Mouse (Mus musculus) lung, postnatal 25 days (tissue): ENCODE measurements around the gene BC048671.

Source experiments
- DNase-seq: peaks from one replicate; pipeline ENCODE4 v3.0.0; 2022; ENCODE audit warnings: low spot score

BC048671 gene

DNA sequence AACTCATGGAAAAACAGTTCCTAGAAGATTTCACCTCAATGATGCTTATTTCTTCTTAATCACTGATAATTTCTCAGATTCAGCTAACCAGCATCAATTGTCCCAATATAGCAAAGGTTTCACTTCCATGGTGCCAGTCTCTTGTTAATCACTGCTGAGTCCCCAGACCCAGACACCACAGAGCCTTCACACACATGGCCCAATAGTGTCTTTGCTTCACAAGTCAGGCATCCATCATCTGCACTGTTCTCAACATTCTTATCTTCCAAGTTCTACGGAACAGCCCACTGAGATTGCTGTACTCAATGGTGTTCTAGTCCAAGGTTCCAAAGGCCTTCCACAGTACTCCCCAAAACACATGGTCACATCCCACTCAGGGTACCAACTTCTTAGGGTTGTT lies at the start of gene BC048671:
Gene BC048671 (plus strand): TSS at position 301 of the 400 bp plus-strand sequence.
- DNase-seq: no peak

DNA sequence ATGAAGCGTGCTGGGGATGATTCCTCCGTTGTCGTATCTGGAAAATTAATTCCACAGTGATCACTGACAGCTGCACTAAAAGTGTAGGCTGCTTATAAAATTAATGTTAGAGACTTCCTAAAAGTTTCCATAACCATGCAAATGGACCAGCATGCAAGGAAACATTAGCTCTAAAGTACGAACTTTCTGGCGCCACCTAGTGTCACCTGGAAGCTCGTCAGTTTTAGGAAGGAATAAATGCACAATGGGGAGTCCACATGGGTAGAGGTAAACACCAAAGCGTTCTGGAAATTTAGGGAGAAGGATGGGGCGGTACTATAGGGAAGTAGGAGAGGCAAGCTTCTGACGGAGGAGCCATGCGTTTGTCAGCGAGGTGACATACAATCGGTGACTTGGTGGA lies 12.8 kb upstream of the BC048671 start:
- DNase-seq: no peak

DNA sequence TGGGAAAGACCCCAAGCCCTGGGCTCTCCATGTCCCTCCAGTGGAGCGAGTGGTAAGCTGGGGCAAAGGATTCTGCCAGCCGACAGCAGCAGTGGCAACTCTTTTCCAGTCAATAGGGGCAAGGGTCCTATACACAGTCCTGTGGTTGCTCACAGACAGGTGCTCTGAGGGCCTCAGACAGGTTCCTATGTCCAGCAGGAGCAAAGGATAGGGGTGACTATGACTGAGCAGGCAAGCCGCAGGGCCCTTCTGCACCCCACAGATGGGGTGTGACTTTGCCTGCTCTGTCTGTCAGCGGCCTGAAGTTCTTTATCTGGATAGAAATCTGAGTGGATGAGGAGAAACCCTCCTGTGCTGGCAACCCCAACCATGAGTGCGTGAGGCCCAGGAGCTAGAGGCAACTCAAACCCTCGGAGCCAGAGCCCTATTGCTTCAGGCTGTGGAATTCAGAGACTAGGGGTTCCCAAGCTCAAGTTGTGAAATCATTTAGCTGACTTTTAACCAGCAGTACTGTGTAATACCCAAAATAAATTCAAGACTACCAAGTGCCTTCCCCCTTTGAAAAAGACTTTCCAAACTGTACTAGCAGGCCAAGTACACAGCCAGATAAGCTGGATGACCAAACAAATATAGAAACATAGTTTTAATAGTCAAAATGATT lies 5.4 kb downstream of the BC048671 start:
- DNase-seq: no peak

GRCm38 (mm10) chr6:90308839-90309778 lies 8.1 kb downstream of the BC048671 start:
- no peak for DNase-seq

- no peak for DNase-seq
These were observed 14.9 kb downstream of the BC048671 start for GRCm38 (mm10) chr6:90315961-90316360.

DNA sequence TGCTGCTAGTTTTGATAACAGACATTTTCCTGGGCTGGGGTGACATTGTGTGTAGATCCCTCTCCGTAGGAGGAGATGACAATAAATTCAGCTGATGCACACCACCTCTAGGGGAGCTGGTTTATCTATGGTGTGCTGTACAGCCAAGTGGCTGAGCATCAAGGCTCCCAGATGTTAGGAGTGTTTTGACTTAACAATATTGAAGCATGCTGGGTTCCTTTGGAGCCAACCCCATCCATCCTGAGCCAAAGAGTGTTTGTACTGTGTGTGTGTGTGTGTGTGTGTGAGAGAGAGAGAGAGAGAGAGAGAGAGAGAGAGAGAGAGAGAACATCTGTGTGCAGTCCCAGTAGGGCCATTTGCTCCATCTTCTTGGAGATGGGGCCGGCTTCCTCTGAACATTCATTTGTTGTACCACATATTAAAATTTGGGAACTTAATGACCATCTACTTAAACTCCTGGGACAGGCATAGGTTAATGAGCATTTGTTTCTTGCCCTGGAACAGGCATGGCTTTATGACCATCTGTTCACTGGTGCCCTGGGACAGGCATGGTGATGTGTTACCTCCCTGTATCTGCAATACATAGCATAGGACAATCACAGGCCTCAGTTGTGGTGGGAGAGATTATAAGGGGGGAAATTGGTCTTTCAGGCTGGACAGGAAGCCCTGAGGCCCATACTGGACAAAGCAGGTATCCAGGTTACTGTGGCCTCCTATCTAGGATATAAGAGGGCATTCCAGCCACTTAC lies 16.7 kb downstream of the BC048671 start:
- no peak for DNase-seq

GRCm38 (mm10) chr6:90319019-90319418 lies 18.0 kb downstream of the BC048671 start:
- no peak for DNase-seq

DNA sequence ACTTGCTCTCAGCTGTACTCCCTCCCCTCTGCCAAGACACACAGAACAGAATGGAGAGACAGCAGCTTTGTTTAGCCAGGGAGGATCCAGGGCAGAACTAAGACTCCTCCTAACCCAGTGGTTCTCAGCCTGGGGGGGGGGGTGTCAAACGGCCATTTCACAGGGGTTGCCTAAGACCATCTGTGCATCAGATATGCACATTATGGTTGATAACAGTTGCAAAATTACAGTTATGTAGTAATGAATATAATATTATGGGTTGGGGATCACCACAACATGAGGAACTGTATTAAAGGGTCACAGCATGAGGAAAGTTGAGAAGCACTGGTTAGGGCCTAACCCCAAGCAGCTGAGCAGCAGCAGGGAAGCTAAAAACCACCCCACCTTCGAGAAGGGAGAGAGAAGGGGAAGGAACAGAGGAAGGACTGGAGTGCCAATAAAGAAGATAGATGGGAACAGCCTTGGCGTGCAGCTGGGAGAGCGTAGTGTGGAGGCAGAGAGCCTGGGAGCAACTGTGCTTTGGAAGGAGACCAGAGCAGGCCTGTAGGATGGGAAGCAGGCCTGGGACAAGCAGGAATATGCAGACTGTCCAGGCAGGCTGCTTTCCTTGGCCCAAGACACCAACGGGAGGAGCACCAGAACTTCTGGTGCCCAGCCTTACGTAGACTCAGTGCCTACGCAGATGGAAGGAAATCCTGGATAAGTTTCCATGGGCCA lies 18.6 kb downstream of the BC048671 start:
- DNase-seq: no peak

DNA sequence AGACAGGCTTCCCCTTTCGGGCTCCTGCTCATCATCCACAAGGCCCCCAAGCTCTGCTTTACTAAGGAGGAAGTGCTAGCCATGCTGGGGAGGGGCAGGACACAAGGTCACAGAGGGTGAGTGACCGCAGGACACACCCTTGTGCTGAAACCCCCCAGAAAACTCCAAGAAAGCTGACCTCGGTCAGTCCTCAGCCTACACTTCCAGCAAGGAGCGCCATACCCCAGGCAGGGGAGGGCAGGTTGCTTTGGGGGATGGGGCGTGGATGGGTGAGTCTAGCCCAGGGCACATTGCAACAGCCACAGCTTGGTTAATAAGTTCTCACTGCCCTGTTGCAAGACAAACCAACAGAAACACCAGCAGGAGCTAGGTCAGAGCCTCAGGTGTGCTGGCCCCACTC lies 19.4 kb downstream of the BC048671 start:
- DNase-seq: no peak

DNA sequence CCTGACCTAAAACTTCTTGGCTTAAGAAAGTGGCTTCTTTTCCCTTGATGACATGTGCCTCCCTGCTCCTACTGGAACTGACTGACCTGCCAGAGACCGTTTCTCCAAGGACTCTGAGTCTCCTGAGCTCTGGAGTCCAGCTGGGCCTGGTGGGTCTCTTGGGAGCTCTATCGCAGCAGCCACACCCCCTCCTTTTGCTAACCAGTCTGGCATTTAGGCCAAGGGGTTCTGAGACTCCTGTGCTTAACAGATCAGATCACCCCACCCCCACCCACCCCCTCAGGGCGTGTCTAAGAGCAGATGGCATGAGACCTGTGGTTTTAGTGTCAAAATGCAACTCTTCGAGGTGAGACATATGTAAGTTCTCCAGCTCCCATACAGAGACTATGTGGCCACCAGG lies 20.8 kb downstream of the BC048671 start:
- DNase-seq: no peak

GRCm38 (mm10) chr6:90324026-90324425 lies 23.0 kb downstream of the BC048671 start:
- DNase-seq: no peak

DNA sequence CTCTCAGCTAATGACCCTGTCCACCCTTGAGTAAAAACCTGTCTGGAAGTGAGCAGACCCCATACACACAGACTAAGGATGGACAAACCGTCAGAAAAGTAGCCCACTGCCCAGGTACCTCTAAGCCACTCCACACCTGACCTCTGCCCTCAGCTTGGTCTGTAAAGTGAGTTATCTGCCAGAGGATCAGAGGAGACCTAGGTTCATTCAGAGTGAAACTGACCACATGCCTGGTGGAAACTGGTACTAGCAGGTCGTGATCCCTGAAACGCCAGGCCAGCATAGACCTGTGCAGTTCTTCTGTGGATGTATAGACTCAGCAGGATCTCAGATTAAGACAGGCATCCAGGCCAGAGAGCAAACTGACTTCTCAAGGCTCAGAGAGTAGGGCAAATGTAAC lies 23.4 kb downstream of the BC048671 start:
- DNase-seq: no peak

DNA sequence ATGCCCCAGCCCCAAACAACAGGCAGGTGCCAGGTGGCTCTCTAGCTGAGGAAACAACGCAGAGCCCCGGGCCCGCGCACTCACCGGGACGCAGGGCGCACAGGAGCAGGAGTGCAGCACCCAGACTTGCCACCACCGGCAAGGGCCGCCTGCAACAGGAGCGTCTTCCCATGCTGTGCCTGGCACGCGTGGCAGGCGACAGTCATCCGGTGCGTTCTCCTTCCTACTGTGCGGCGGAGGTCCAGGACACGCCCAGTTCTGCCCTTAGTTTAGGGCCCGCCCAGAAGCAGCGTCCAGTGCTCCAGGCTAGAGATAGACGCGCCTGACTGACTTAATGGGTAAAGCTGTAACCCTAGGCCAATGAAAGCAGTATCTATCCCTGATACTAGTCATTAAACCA lies 24.0 kb downstream of the BC048671 start, which contains the start of gene Chst13:
Gene Chst13 (minus strand): TSS at position 195 of the 400 bp plus-strand sequence.
- DNase-seq: peak; percentile 20

DNA sequence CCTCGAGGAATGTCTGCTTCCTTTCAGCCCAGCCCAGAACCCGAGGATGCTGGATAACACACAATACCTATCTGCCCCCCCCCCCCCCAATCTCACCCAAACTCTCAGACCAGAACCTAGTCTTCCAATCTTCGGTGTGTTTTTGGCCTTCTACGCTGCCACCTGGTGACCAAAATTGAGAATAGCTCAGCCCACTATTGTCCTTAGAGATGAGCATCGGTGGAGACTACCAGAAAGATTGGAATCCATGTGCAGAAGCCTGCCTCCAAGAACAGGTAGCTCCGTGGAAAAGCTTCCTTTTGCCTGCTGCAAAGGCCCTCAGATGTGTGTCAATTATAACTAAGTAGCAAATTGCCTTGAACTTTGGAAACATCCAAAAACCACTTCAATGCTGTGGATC lies 26.7 kb downstream of the BC048671 start:
- no peak for DNase-seq

DNA sequence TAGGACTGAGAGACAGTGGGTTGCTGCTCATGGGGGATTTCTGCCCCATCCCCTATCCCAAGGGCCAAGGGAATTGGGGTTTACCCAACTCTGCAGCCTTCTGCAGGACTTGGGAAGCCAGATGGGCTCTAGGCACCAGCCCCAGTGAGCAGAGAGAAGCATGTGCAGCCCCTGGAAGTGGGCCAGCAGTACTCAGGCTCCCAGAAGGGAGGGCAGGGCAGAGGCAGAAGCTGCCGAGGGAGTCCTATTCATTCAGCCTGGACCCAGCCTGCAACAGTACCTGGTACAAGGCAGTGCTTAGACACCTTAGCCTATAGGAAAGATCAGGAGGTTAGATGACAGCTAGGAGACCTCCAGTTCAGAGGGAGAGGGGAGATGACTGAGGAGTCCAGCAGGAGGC lies 28.9 kb downstream of the BC048671 start:
- no peak for DNase-seq

DNA sequence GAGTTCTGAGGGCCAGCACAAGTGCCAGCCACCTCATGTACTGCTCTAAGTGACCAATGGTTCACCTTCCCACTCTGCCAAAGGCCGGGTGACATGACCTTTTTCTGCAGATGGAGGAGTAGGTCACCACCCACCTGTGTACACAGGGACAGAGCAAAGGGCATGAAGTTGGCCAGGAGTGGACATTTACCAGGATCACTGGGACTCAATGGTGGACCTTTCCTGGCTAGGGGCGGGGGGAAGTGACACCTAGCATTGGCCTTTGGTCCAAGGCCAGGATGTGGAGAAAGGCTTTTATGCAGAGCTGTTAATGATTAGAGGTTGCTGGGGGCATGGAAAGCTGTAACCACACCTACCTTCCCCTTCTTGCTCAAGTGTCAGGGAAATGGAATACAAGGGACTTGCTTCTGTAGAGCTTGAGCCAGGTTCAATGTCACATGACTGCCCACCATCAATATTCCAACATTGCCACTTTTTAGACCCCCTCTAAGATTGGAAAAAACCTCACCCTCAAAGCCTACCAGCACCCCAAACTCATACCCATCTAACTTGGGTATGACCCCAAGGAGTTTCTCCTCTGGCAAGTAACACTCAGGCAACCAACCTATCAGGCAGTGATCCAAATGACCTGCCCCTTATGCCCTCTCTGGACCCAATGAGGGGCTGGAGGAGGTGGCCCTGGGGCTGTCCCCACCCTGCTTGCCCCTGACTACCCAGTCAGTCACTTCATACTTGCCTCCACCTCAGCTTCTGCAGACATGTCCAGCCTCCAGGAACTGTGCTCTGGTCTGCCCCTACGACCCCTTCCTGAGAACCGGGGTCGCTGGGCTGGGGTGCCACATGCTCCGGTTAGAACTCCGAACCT lies 31.8 kb downstream of the BC048671 start, which contains the start of gene Uroc1:
Gene Uroc1 (plus strand): TSS at position 724 of the 865 bp plus-strand sequence.
- DNase-seq: no peak

GRCm38 (mm10) chr6:90334244-90334643 lies 33.2 kb downstream of the BC048671 start:
- DNase-seq: no peak

DNA sequence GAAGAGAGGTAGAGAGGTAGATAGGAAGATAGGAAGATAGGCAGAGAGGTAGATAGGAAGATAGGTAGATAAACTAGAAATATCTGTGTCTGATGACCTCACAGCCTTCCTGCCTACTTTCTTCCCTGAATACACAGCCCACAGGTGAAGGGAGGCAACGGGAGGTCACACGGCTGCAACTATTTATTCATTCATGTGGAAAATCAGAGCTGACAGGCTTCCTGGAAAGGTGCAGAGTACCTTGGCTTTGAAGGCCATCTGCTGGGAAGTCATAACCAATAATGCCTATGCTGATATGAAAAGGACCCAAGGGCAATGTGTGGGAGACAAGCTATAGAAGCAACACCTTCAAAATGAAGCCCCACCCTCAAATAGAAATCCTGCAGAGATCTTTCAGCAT lies 41.3 kb downstream of the BC048671 start:
- no peak for DNase-seq

DNA sequence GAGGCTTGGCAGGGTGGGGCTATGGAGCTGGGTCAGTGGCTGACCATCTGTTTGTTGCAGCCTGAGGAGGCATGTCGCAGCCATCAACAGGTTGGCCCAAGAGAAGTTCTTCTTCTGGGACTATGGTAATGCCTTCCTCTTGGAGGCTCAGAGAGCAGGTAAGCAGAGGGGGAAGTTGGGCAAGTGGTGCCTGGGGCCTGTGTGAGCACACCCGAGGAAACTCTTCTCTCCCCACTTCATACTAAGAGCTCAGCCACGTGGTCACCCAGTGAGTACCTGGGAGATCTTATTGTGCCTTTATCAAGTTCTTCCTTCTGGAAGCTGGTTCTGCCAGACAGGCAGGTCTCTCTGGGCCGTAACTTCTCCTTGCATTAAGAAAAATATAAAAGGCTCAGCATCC lies 46.2 kb downstream of the BC048671 start:
- peak; percentile 57 for DNase-seq

DNA sequence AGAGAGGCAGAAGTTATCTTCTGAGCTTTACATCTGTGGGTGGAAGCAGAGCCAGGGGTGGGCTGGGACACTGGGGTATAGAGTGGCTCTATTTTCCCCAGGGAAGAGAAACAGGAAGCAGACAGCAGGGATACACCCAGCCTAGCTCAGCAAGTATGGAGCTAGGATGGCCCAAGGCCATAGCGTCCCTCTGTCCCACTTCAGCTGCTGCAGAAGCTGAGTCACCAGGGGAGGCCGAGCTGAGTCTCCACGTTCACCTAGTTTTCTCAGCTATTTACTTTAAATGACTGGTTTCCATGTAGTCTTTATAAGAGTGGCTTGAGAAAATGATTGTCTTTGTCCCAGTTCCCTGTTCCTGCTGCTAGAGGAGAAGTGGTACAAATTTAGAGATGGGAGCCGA lies 47.5 kb downstream of the BC048671 start:
- DNase-seq: no peak

GRCm38 (mm10) chr6:90350011-90350410 lies 49.0 kb downstream of the BC048671 start:
- DNase-seq: no peak
